Mouse (Mus musculus) bone marrow macrophage, adult 2 months (primary cell): ENCODE results near the gene Arid1b.

Source experiments
- CTCF ChIP-seq: IDR thresholded peaks from 2 replicates; pipeline ENCODE4 v1.5.1; 2012; ENCODE audit warnings: low read depth, mild to moderate bottlenecking, low read length, moderate library complexity
- POLR2A ChIP-seq: IDR thresholded peaks from 2 replicates; pipeline ENCODE4 v1.6.1; 2012; ENCODE audit warnings: mild to moderate bottlenecking, low read depth, low read length, borderline replicate concordance

- TF ChIP-seq CTCF, result no peak
- TF ChIP-seq POLR2A, result no peak
These were observed 230.8 kb downstream of the Arid1b start for GRCm38 (mm10) chr17:5224932-5225331.
